ENCODE assay signal across 13 mouse cellular contexts in the genomic region with DNA sequence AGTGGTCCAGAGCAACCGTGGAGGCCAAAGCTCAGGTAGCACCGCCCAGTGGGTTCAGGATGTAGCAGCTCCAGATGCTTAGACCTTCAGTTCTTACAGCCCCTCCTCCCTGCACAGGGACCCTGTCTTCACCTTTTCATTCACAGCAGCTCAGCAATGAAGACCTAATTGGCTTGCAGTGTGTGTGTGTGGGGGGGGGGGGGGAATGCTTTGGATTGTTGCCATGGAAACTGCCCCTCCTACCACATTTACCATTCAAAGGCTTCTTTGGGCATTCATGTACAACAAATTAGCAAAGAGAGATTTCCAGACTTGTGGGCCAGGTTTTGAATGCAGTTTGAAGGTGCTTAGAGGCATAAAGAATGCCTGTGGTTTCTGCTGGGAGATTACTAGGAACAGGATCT. TPM values are rescaled to one million over a fixed set of nuclear protein-coding genes. Genes with fewer than 3 reads are reported as not detected.
DNase-seq lines count a peak whose midpoint lies in the region; ATAC-seq lines count a peak whose summit lies in the region.
"Had no signal": no experiment of that assay in that cellular context is flagged by ENCODE, and none has a peak within 500 bp of the region (broad histone marks: within the 10 kb centered on the region; RNA-seq: fewer than 3 reads in every experiment).

No protein-coding gene starts in this region.

- DNase-seq in neural tube, embryonic 10.5 days (ENCODE audit: extremely low spot score, low spot score): no peak
- DNase-seq in limb, embryonic 10.5 days (ENCODE audit: low spot score): peak; percentile 39
- DNase-seq in retina, postnatal 1 day: peak; percentile 22
- no peak for DNase-seq in gastrocnemius, adult 18-20 months (ENCODE audit: low spot score)
- DNase-seq in thymus, postnatal 0 days (ENCODE audit: low spot score): no peak
- DNase-seq: cerebellum, postnatal 10 days; liver, postnatal 0 days; right cerebral cortex, adult 18-20 months had no signal

- H3K4me1 ChIP-seq in neural tube, embryonic 12.5 days: 0 out of 2 replicates have a peak, but pooled peaks cover 6% of the 10 kb centered on the region
- peaks cover 23% of the 10 kb centered on the region for H3K4me1 ChIP-seq in forebrain, embryonic 12.5 days
- H3K4me1 ChIP-seq in limb, embryonic 10.5 days: peaks cover 14% of the 10 kb centered on the region
- H3K4me1 ChIP-seq: stomach, embryonic 15.5 days had no signal

- no peak overlapping the region for H3K27ac ChIP-seq in neural tube, embryonic 12.5 days
- H3K27ac ChIP-seq in forebrain, embryonic 12.5 days: peak overlapping the region; percentile 96
- no peak overlapping the region for H3K27ac ChIP-seq in limb, embryonic 10.5 days
- H3K27ac ChIP-seq: stomach, embryonic 15.5 days had no signal

- H3K4me3 ChIP-seq in neural tube, embryonic 12.5 days: no peak overlapping the region
- H3K4me3 ChIP-seq in forebrain, embryonic 12.5 days (replicated peaks): no peak overlapping the region
- no peak overlapping the region for H3K4me3 ChIP-seq in limb, embryonic 10.5 days
- H3K4me3 ChIP-seq: stomach, embryonic 15.5 days had no signal

- no peaks in the 10 kb centered on the region for H3K36me3 ChIP-seq in neural tube, embryonic 12.5 days
- no peaks in the 10 kb centered on the region for H3K36me3 ChIP-seq in forebrain, embryonic 12.5 days (replicated peaks)
- no peaks in the 10 kb centered on the region for H3K36me3 ChIP-seq in limb, embryonic 10.5 days
- H3K36me3 ChIP-seq: stomach, embryonic 15.5 days had no signal

- 37% methylated on average over 2 of the region's 2 CpGs for WGBS in neural tube, embryonic 12.5 days
- 6% methylated on average over 2 of the region's 2 CpGs for WGBS in forebrain, embryonic 12.5 days
- 69% methylated on average over 2 of the region's 2 CpGs for whole genome bisulfite sequencing in limb, embryonic 10.5 days

- H3K9ac ChIP-seq in neural tube, embryonic 12.5 days: no peak overlapping the region
- H3K9ac ChIP-seq in forebrain, embryonic 12.5 days: peak overlapping the region; percentile 33; the same call in 1 of the 2 replicates
- H3K9ac ChIP-seq: liver, postnatal 0 days; stomach, embryonic 15.5 days had no signal

- H3K27me3 ChIP-seq in neural tube, embryonic 12.5 days (replicated peaks): 0 out of 2 replicates have a peak, but pooled peaks cover 5% of the 10 kb centered on the region
- no peaks in the 10 kb centered on the region for H3K27me3 ChIP-seq in forebrain, embryonic 12.5 days
- no peaks in the 10 kb centered on the region for H3K27me3 ChIP-seq in limb, embryonic 10.5 days (ENCODE audit: low read depth, poor library complexity, severe bottlenecking)
- H3K27me3 ChIP-seq: stomach, embryonic 15.5 days had no signal

- no peak overlapping the region for H3K4me2 ChIP-seq in neural tube, embryonic 12.5 days (replicated peaks)
- peak overlapping the region; percentile 29 for H3K4me2 ChIP-seq in forebrain, embryonic 12.5 days
- H3K4me2 ChIP-seq: stomach, embryonic 15.5 days had no signal

- no peaks in the 10 kb centered on the region for H3K9me3 ChIP-seq in neural tube, embryonic 12.5 days
- H3K9me3 ChIP-seq in forebrain, embryonic 12.5 days: no peaks in the 10 kb centered on the region
- no peaks in the 10 kb centered on the region for H3K9me3 ChIP-seq in limb, embryonic 10.5 days (replicated peaks)
- H3K9me3 ChIP-seq: stomach, embryonic 15.5 days had no signal

- ATAC-seq in neural tube, embryonic 12.5 days (ENCODE audit: low FRiP score, low read depth): peak; percentile 56; the same call in 1 of the 2 replicates
- peak; percentile 92 for ATAC-seq in forebrain, embryonic 12.5 days (ENCODE audit: low FRiP score)
- no peak for ATAC-seq in granulocyte monocyte progenitor cell, adult 5-6 weeks (replicated peaks; ENCODE audit: poor library complexity, severe bottlenecking)
- ATAC-seq: liver, postnatal 0 days had no signal

RNA-seq across cellular contexts. Expression of gene Wdr48, which starts 5.8 kb away (rescaled TPM):
- polyA plus RNA-seq in neural tube, embryonic 12.5 days (2016; fragmentation: Nextera tagmentation; extraction: Ambion mirVana): 63.1 and 67.7 TPM in 2 replicates
- polyA plus RNA-seq in forebrain, embryonic 12.5 days (2016; fragmentation: Nextera tagmentation; extraction: Ambion mirVana): 77.1 and 87.1 TPM in 2 replicates
- 66.0 and 71.8 TPM in 2 replicates for polyA plus RNA-seq in limb, embryonic 10.5 days (2016; fragmentation: Nextera tagmentation; extraction: Ambion mirVana)
- 10 to 100 TPM; 10.4 to 11.1 TPM for total RNA-seq in gastrocnemius, adult 18-20 months (2021)
- total RNA-seq in granulocyte monocyte progenitor cell, adult 5-6 weeks (2014; fragmentation: Nextera tagmentation): 61.9 and 74.0 TPM in 2 replicates
- total RNA-seq in granulocyte monocyte progenitor cell, adult 5-6 weeks (2017): 60.7 and 73.0 TPM in 2 replicates
- 37.8 and 39.0 TPM in 2 replicates for polyA plus RNA-seq in thymus, postnatal 0 days (2015; fragmentation: Nextera tagmentation; extraction: Ambion mirVana)

RNA-seq across cellular contexts. Expression of gene Gorasp1, which starts 48.5 kb away (rescaled TPM):
- polyA plus RNA-seq in neural tube, embryonic 12.5 days (2016; fragmentation: Nextera tagmentation; extraction: Ambion mirVana): 22.6 and 23.8 TPM in 2 replicates
- polyA plus RNA-seq in forebrain, embryonic 12.5 days (2016; fragmentation: Nextera tagmentation; extraction: Ambion mirVana): 23.1 and 27.7 TPM in 2 replicates
- 30.3 and 33.0 TPM in 2 replicates for polyA plus RNA-seq in limb, embryonic 10.5 days (2016; fragmentation: Nextera tagmentation; extraction: Ambion mirVana)
- 10 to 100 TPM; 21.0 to 21.6 TPM for total RNA-seq in gastrocnemius, adult 18-20 months (2021)
- 8.0 and 9.4 TPM in 2 replicates for total RNA-seq in granulocyte monocyte progenitor cell, adult 5-6 weeks (2014; fragmentation: Nextera tagmentation)
- 4.8 and 9.5 TPM in 2 replicates for total RNA-seq in granulocyte monocyte progenitor cell, adult 5-6 weeks (2017)
- polyA plus RNA-seq in thymus, postnatal 0 days (2015; fragmentation: Nextera tagmentation; extraction: Ambion mirVana): 7.6 and 8.3 TPM in 2 replicates

RNA-seq across cellular contexts. Expression of gene Ttc21a, which starts 48.6 kb away (rescaled TPM):
- 0.28 and 0.38 TPM in 2 replicates for polyA plus RNA-seq in neural tube, embryonic 12.5 days (2016; fragmentation: Nextera tagmentation; extraction: Ambion mirVana)
- polyA plus RNA-seq in forebrain, embryonic 12.5 days (2016; fragmentation: Nextera tagmentation; extraction: Ambion mirVana): 0.24 and 0.36 TPM in 2 replicates
- polyA plus RNA-seq in limb, embryonic 10.5 days (2016; fragmentation: Nextera tagmentation; extraction: Ambion mirVana): 0.34 and 0.43 TPM in 2 replicates
- total RNA-seq in gastrocnemius, adult 18-20 months (2021): not detected
- total RNA-seq in granulocyte monocyte progenitor cell, adult 5-6 weeks (2014; fragmentation: Nextera tagmentation): 2.4 and 2.8 TPM in 2 replicates
- 3.3 and 3.6 TPM in 2 replicates for total RNA-seq in granulocyte monocyte progenitor cell, adult 5-6 weeks (2017)
- polyA plus RNA-seq in thymus, postnatal 0 days (2015; fragmentation: Nextera tagmentation; extraction: Ambion mirVana): 0.05 TPM in 2 replicates
- total RNA-seq: megakaryocyte-erythroid progenitor cell, adult 5-6 weeks had no signal

Comparison
In these comparisons a context has a peak if more than half of its experiments do, and no peak if none do; other contexts are left out.
1. DNase-seq: peak in limb, embryonic 10.5 days (single experiment) and retina, postnatal 1 day (single experiment); none in neural tube, embryonic 10.5 days (single experiment), gastrocnemius, adult 18-20 months (single experiment) and thymus, postnatal 0 days (single experiment).